Mouse (Mus musculus): ENCODE data around the gene Ldb3.

The Ldb3 gene

DNA sequence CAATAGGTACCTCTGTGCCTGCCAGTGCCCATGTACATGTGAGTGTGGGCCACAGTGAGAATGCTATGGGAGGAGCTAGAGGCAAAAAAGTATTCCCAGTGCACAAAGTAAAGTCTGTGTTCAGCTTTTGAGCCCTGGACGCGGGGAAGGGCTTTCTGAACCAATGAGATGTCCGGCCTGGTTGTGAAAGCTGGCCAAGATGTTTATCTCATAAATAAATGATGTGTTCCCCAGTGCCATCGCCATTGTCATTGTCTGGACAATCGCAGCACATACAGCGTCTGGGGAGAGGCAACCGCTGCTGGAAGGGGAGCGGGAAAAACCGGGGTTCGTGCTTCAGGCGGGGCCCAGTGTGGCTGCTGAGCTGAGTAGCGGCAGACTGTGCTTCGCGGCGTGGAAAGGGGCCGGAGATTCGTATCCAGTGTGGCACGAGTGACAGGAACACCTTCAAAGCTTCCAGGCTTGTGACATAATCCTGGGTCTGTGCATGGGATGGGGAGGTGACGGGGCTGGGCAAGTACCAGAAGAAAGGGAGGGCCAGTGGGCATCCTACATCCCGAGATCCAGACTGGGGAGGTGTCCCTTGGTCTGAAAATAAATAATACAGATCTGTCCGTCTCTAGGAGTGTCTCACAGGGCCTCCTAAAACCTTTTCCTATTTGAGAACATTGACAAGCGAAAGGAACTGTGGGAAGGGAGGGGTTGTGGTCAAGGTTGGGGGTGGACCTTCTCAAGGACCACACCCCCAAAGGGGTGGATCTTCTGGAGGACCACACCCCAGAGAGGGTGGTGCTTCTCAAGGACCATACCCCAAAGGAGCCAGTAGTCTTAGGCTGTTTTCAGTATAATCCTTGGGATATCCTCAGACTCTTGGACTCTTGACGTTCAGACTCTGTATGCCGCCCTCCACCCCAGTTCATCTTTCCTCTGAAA lies 2.5 kb upstream of the Ldb3 start:
- peak in 1 of 2 experiments; percentile 21 for DNase-seq (ENCODE audit: low spot score in 2 of 2)

DNA sequence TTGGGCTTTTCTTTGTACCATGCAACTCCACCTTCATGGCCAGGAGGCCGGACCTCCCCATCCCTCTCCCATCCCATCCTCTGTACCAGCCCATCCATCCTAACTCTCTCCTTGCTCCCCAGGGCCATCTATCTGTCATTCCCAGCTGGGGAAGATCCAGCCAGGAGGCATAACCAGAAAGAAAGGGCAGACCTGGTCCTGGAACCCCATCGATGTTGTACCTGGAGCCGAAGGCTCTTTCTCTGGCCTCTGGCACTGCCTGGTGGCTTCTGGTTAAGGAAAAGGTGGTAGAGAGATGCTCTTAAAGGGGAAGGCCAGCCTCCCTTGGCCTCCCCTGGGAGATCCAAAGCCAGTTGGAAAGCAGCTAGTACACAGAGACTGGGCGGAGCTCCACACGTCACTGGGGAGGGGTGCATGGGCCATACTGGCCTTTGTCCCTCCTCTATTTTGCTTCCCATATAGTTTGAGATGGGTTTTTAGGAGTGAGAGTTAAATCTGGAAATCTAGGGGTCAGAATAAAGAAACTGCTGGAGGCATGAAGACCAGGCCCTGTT lies 1.6 kb upstream of the Ldb3 start:
- peak in 1 of 2 experiments; percentile 3 for DNase-seq (ENCODE audit: low spot score in 2 of 2)

- peak in 1 of 2 experiments; percentile 73 for DNase-seq (ENCODE audit: low spot score in 2 of 2)
Observed at GRCm38 (mm10) chr14:34589185-34589713, 767 bp upstream of the Ldb3 start.

DNA sequence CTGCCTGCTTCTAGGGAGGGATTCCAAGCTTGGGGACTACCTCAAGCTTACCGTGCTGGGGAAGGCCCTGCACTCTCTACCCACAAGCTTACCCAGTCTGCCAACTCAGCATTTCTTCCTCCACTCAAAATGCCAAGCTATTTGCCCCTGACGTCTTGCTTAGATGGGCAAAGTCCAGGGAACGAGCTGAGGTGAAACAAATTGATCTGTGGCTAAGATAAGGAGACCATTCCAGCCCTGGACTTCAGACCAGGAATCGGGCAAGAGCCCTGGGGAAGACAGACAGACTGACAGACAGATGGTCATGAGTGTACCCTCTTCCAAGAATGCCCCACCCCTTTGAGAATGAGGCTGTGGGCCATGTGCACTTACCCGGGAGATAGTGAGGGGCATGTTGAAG lies 477 bp downstream of the Ldb3 start:
- no peak for DNase-seq (ENCODE audit: low spot score in 2 of 2)

DNA sequence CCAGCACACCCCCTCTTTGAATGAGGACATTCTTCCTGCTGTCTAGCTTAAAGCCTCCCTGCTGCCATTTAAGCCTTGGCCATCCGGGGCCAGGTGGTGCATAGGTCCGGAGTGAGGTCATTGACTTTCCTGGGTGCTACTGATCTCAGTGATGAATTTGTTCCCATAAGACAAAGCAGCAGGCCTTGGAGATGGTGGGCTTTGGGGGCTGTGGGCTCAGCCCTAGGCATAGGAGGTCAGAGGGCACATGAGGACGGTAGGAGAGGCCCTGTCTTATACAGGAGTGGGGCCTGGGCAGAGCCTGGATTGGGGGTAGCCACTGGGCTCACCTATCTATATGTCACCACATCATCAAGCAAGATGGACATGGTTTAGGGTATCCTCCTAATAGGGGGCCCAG lies 1.6 kb downstream of the Ldb3 start:
- no peak for DNase-seq (ENCODE audit: low spot score in 2 of 2)

DNA sequence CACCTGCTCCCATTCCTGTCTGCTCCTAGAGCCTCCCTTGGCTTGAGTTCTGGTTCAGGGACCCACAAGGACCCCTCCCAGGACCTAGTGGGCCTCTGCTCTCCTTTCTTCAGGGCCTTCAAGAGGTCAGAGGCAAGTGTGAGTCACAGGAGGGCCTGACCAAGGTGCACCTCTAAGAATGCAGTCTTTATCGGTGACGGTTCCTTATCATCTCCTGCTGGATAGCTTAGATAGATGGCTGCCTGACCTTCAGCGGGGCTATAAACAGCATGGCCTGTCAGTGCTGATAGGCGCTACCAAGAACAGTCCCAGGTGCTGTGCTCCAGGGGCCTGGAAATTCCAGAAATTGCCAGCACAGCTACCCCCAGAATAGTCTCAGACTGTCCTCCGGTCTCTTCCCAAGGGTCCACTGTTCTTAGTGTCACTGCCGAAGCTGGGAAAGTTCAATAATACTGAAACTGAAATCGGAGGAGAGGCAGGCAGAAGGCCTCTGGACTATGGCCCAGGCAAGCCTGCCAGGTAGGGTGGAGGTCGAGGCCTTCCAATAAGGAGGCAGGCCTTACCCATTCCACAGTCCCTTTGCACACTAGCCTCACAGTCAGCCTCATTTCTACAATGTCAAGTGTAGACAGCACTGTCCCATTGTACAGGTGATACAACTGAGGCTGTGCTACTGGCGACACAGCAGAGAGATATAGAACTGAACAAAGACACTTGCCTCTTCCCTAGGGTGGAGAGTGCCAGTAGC lies 3.0 kb downstream of the Ldb3 start:
- no peak for DNase-seq (ENCODE audit: low spot score in 2 of 2)

DNA sequence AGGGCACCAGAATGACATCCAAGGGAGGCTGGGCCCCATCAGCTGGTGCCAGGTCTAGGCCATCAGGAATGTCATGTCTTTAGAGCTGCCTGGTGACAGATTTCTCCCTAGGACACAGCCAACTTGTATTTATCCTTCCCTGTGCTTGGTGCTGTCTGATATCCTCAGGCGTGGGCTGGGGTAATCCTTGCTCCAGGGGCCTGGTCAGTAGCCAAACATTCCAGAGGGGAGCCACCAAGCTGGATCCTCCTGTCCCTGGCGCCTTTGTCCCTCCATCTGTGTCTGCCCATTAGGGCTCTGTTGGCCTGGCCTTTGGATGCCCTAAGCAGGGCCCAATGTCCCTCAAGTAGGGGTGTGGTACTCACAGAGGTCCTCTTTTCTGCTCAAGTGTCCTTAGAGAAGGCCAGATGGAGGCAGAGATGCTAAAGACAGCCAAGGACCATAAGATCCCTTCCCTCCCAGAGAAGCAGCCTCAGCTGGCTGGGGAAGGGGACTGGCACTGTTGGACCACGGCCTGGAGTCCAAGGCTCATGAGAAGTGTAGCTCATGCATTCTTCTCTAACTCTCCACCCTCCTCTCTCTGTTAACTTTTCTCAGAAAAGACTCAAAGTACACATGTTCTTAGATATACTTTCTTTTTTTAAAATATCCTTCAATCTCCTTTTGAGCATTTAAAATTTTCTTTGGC lies 5.6 kb downstream of the Ldb3 start:
- DNase-seq (ENCODE audit: low spot score in 2 of 2): peak; percentile 77 to 84

DNA sequence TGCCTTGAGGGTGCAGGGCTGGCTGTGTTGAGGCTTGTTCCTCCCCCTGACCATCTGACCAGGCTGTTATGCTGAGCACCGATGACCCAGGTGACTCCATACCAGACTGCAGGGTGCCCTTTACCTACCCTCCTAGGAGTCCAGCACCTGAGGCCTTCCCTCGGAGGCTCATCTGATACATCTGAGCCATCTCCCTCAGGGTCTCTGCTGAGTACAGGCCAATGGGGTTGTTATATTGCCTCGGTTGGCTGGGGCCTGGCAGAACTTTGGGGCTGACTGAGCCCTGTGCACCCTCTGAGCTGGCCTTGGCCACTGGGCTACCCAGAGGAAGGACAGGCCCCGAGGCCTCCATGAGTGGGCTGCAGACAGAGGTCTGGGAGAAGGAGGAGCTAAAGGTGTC lies 11.6 kb downstream of the Ldb3 start:
- no peak for DNase-seq (ENCODE audit: low spot score in 2 of 2)

DNA sequence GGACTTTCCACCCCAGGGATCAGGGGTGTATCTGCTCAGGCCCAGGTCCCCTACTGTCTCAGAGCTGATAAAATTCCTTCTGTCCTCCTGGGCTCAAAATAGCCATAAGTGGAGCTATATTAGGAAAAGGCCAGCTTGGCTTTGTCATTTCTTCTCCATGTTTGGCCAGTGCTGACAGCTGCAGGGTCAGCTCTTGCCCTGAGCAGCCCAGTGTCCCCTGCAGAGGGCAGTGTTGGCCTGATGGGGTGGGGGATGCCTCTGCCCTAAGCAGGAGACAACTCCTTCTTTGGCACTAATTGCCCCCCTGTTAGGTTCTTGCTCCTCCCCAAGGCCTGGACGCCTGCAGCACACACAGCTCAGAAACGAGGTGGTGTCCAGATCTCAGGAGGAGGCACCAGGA lies 14.4 kb downstream of the Ldb3 start:
- DNase-seq (ENCODE audit: low spot score in 2 of 2): peak; percentile 82 to 86

DNA sequence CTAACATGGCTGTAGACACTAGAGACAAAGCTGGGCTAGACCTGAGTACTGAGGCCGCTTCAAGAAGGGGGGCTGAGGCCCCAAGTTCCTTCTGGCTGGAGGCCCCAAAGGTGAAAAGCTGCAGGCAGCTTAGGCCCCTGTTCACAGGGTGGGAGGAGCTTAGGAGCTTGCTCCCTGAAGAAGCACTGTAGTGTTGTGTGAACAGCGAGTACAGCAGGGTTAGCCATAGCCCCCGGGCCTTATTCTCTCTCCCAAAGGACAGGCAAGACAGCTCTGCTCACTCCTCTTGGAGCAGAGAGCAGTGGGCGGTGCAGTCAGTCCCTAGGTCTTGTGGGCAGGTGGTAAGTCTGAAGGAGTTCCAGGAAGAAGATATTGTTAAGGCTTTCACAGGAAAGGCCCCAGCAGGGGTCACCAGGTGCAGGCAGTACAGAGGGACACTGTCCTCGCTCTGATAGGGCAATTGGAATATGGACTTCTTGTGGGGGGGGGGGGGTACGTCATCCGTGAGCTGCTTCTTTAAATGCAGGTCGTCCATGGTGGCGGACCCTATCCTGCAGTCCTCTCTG lies 15.1 kb downstream of the Ldb3 start:
- DNase-seq (ENCODE audit: low spot score in 2 of 2): no peak

- DNase-seq (ENCODE audit: low spot score in 2 of 2): no peak
Observed at GRCm38 (mm10) chr14:34571610-34572387, 16.7 kb downstream of the Ldb3 start.

- no peak for DNase-seq (ENCODE audit: low spot score in 2 of 2)
Observed at GRCm38 (mm10) chr14:34570903-34571302, 17.6 kb downstream of the Ldb3 start.

DNA sequence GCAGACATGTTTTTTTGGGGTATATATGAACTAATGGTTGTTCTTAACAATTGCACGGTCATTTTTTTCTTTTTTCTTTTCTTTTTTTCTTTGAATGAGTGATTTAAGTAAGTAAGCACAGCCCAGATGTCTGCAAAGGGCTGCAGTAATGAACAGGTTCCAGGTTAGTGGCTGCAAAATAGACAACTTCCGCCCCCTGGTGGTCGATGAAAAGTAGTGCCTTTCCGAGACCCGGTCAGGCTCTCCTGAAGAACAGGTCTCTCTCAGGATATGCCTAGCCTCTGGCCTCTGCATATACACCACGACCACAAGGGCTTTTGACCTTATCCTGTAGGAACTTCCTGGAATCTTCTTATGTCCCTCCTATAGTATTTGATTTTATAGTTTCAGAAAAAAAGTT lies 18.2 kb downstream of the Ldb3 start:
- DNase-seq (ENCODE audit: low spot score in 2 of 2): peak in 1 of 2 experiments; percentile 78

- no peak for DNase-seq (ENCODE audit: low spot score in 2 of 2)
Observed at GRCm38 (mm10) chr14:34569534-34570194, 18.8 kb downstream of the Ldb3 start.

DNA sequence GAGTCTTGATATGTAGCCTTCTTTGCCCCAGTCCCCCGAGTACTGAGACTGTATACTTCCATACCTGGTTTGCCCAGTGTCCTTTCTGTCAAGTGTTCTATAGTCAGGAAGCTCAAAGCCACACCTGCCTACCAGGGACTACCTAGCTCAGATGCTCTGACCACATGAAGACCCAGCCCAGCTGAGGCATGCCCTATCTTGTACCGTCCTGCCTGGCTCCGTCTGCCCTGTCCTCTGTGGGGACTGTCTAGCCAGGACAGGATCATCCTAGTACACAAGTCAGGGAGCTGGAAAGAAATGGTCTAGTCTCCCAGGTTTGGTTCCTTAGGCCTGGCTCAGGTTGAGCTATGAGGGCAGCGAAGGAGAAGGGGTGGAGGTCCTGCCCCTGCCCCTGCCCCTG lies 19.9 kb downstream of the Ldb3 start:
- DNase-seq (ENCODE audit: low spot score in 2 of 2): no peak

GRCm38 (mm10) chr14:34567697-34568096 lies 20.8 kb downstream of the Ldb3 start:
- no peak for DNase-seq (ENCODE audit: low spot score in 2 of 2)

GRCm38 (mm10) chr14:34566530-34566929 lies 22.0 kb downstream of the Ldb3 start:
- no peak for DNase-seq (ENCODE audit: low spot score in 2 of 2)

GRCm38 (mm10) chr14:34565711-34566110 lies 22.8 kb downstream of the Ldb3 start:
- DNase-seq (ENCODE audit: low spot score in 2 of 2): peak; percentile 77 to 78

GRCm38 (mm10) chr14:34564646-34565045 lies 23.8 kb downstream of the Ldb3 start:
- DNase-seq (ENCODE audit: low spot score in 2 of 2): peak; percentile 87 to 89

- DNase-seq (ENCODE audit: low spot score in 2 of 2): no peak
Observed at GRCm38 (mm10) chr14:34562393-34562792, 26.1 kb downstream of the Ldb3 start.
